Mouse (Mus musculus): Measurements from ENCODE around the gene Pde1b. TPM values are rescaled to one million over a fixed set of nuclear protein-coding genes. Genes with fewer than 3 reads are reported as not detected.
A peak's percentile ranks its signal among the peaks of the same experiment; 100 is the strongest.

The Pde1b gene
- polyA plus RNA-seq, 1 experiment from 2014 or later, result 70.8 TPM

DNA sequence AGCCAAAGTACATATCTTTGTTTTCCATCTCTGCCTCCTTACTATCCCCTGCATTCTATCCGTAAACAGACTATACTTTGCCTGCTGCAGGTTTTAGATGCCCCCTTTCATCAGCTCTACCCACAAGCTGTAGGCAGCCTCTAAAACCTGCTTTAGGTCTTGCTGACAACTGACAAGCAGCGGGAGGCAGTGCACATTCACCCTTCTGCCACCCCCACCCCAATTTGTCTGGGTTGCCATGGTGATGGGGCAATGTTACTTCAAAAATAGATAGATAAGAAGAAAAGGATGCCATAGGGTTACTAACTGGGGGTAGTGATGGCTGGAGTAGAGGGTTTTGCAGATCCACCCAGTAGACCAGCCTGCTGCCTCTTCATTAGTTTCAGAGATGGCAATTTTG lies 18.3 kb upstream of the Pde1b start:
- Histone ChIP-seq H3K27ac (peak overlapping the region; percentile 73), H3K4me1 (replicated peaks) (peaks cover 28% of the 10 kb centered on the region), H3K36me3 (no peaks in the 10 kb centered on the region), H3K9ac (replicated peaks) (no peak overlapping the region), H3K27me3 (no peaks in the 10 kb centered on the region; the same call in 1 of the 2 replicates), H3K4me2 (replicated peaks) (no peak overlapping the region), H3K9me3 (no peaks in the 10 kb centered on the region), H3K4me3 (replicated peaks) (no peak overlapping the region)
- peak; percentile 53; the same call in 1 of the 2 replicates for ATAC-seq
- WGBS, result 40% methylated on average over 2 of the region's 2 CpGs

GRCm38 (mm10) chr15:103485106-103485505 lies 17.7 kb upstream of the Pde1b start:
- Histone ChIP-seq H3K4me3 (replicated peaks) (no peak overlapping the region), H3K27me3 (no peaks in the 10 kb centered on the region; the same call in 1 of the 2 replicates), H3K27ac (peak overlapping the region; percentile 73), H3K9ac (replicated peaks) (no peak overlapping the region), H3K36me3 (no peaks in the 10 kb centered on the region), H3K4me2 (replicated peaks) (no peak overlapping the region), H3K9me3 (no peaks in the 10 kb centered on the region), H3K4me1 (replicated peaks) (peaks cover 28% of the 10 kb centered on the region)
- 0 out of 2 replicates have a peak, but pooled peaks have one; percentile 26 for ATAC-seq
- WGBS, result 55% methylated on average over 3 of the region's 3 CpGs

GRCm38 (mm10) chr15:103486658-103487057 lies 16.2 kb upstream of the Pde1b start:
- H3K9me3 ChIP-seq, result no peaks in the 10 kb centered on the region
- WGBS, result 75% methylated on average over 1 of the region's 1 CpGs
- H3K9ac ChIP-seq (replicated peaks), result no peak overlapping the region
- H3K27me3 ChIP-seq, result no peaks in the 10 kb centered on the region; the same call in 1 of the 2 replicates
- no peaks in the 10 kb centered on the region for H3K36me3 ChIP-seq
- H3K4me1 ChIP-seq (replicated peaks), result peaks cover 28% of the 10 kb centered on the region
- H3K27ac ChIP-seq, result no peak overlapping the region
- ATAC-seq, result no peak
- H3K4me2 ChIP-seq (replicated peaks), result no peak overlapping the region
- no peak overlapping the region for H3K4me3 ChIP-seq (replicated peaks)

DNA sequence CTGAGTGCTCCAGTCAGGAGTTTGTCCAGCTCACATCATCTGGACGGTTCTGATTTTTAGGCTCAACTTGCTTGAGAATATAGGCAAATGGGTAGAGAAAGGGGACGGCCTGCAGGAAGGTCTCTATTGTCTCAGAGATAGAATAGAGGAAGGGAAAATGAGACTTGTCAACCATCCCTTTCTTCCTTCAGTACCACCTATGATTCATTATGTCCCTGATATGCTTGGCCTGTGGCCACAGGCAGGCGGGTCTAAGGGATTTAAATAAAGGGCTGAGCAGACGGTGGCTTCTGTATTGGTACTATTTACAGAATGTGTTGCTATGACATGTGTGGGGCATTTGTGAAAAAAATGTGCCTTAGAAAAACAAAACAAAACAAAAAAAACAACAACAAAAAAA lies 14.5 kb upstream of the Pde1b start:
- H3K27ac ChIP-seq, result no peak overlapping the region
- no peaks in the 10 kb centered on the region; the same call in 1 of the 2 replicates for H3K27me3 ChIP-seq
- H3K36me3 ChIP-seq, result no peaks in the 10 kb centered on the region
- H3K4me3 ChIP-seq (replicated peaks), result no peak overlapping the region
- 61% methylated on average over 4 of the region's 4 CpGs for WGBS
- no peaks in the 10 kb centered on the region for H3K9me3 ChIP-seq
- H3K4me2 ChIP-seq (replicated peaks), result no peak overlapping the region
- H3K9ac ChIP-seq (replicated peaks), result no peak overlapping the region
- H3K4me1 ChIP-seq (replicated peaks), result peaks cover 29% of the 10 kb centered on the region
- no peak for ATAC-seq

GRCm38 (mm10) chr15:103496204-103497140 lies 6.4 kb upstream of the Pde1b start:
- no peak overlapping the region for H3K27ac ChIP-seq
- no peak overlapping the region for H3K4me3 ChIP-seq (replicated peaks)
- no peaks in the 10 kb centered on the region for H3K9me3 ChIP-seq
- H3K4me1 ChIP-seq (replicated peaks), result peaks cover 25% of the 10 kb centered on the region
- ATAC-seq, result peak; percentile 41; the same call in 1 of the 2 replicates
- no peak overlapping the region for H3K4me2 ChIP-seq (replicated peaks)
- peaks cover 8% of the 10 kb centered on the region; the same call in 1 of the 2 replicates for H3K27me3 ChIP-seq
- WGBS, result 73% methylated on average over 10 of the region's 10 CpGs
- H3K9ac ChIP-seq (replicated peaks), result no peak overlapping the region
- H3K36me3 ChIP-seq, result no peaks in the 10 kb centered on the region

DNA sequence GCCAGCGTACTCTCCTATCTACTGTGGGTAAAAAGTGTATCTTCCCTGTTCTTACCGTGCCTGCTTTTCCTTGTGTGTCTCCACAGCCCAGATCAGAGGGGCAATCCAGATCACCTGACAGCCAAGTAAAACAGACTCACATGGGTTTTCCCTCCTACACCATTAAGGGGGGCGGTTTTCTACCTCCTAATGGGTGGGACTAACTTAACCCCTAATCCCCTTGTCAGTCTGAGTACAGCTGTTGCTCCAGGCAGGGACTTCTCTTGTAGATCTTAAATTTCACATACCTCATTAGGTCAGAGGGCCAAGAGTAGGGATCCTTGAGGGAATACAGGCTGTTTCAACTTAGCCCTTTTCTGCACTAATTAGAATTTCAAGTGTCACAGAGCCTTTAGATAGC lies 4.7 kb upstream of the Pde1b start:
- H3K4me3 ChIP-seq (replicated peaks), result no peak overlapping the region
- WGBS, result 41% methylated on average over 3 of the region's 3 CpGs
- no peak for ATAC-seq
- H3K27me3 ChIP-seq, result peaks cover 8% of the 10 kb centered on the region; the same call in 1 of the 2 replicates
- no peak overlapping the region for H3K27ac ChIP-seq
- no peak overlapping the region for H3K4me2 ChIP-seq (replicated peaks)
- H3K36me3 ChIP-seq, result no peaks in the 10 kb centered on the region
- H3K4me1 ChIP-seq (replicated peaks), result peaks cover 23% of the 10 kb centered on the region
- no peaks in the 10 kb centered on the region for H3K9me3 ChIP-seq
- H3K9ac ChIP-seq (replicated peaks), result no peak overlapping the region

GRCm38 (mm10) chr15:103500723-103501122 lies 2.1 kb upstream of the Pde1b start:
- ATAC-seq, result no peak
- peaks cover 8% of the 10 kb centered on the region; the same call in 1 of the 2 replicates for H3K27me3 ChIP-seq
- no peak overlapping the region for H3K4me2 ChIP-seq (replicated peaks)
- peaks cover 46% of the 10 kb centered on the region for H3K4me1 ChIP-seq (replicated peaks)
- H3K27ac ChIP-seq, result no peak overlapping the region
- no peaks in the 10 kb centered on the region for H3K9me3 ChIP-seq
- no peaks in the 10 kb centered on the region for H3K36me3 ChIP-seq
- no peak overlapping the region for H3K4me3 ChIP-seq (replicated peaks)
- H3K9ac ChIP-seq (replicated peaks), result no peak overlapping the region
- WGBS, result 87% methylated on average over 1 of the region's 1 CpGs

GRCm38 (mm10) chr15:103501186-103501585 lies 1.6 kb upstream of the Pde1b start:
- Histone ChIP-seq H3K4me2 (replicated peaks) (no peak overlapping the region), H3K4me1 (replicated peaks) (peaks cover 49% of the 10 kb centered on the region), H3K27me3 (peaks cover 8% of the 10 kb centered on the region; the same call in 1 of the 2 replicates), H3K9ac (replicated peaks) (no peak overlapping the region), H3K36me3 (no peaks in the 10 kb centered on the region), H3K4me3 (replicated peaks) (no peak overlapping the region), H3K9me3 (no peaks in the 10 kb centered on the region), H3K27ac (no peak overlapping the region)
- no peak for ATAC-seq
- 81% methylated on average over 2 of the region's 2 CpGs for WGBS

DNA sequence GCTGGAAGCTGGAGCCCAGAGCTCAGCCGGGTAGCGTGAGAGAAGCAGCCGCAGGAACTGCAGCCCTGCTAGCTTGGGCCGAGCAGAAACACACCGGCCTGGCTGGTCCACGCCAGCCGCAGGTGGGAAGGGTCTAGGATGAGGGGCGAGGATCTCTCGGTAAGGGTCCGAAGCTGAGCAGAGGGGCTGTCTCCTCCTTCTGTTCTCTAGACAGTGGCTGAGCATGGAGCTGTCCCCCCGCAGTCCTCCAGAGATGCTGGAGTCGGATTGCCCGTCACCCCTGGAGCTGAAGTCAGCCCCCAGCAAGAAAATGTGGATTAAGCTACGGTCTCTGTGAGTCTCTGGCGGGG lies 392 bp downstream of the Pde1b start:
- H3K9me3 ChIP-seq, result no peaks in the 10 kb centered on the region
- H3K4me2 ChIP-seq (replicated peaks), result peak overlapping the region; percentile 93
- peaks cover 53% of the 10 kb centered on the region for H3K4me1 ChIP-seq (replicated peaks)
- H3K36me3 ChIP-seq, result no peaks in the 10 kb centered on the region
- H3K4me3 ChIP-seq (replicated peaks), result peak overlapping the region; percentile 64
- H3K9ac ChIP-seq (replicated peaks), result peak overlapping the region; percentile 87
- 0% methylated on average over 15 of the region's 15 CpGs for WGBS
- H3K27ac ChIP-seq, result peak overlapping the region; percentile 88
- ATAC-seq, result peak; percentile 88
- peaks cover 8% of the 10 kb centered on the region; the same call in 1 of the 2 replicates for H3K27me3 ChIP-seq

GRCm38 (mm10) chr15:103503660-103504059 lies 826 bp downstream of the Pde1b start:
- H3K27me3 ChIP-seq, result peaks cover 8% of the 10 kb centered on the region; the same call in 1 of the 2 replicates
- H3K9me3 ChIP-seq, result no peaks in the 10 kb centered on the region
- H3K4me2 ChIP-seq (replicated peaks), result peak overlapping the region; percentile 93
- peak overlapping the region; percentile 88 for H3K27ac ChIP-seq
- ATAC-seq, result peak; percentile 38
- H3K9ac ChIP-seq (replicated peaks), result peak overlapping the region; percentile 87
- 44% methylated on average over 12 of the region's 12 CpGs for WGBS
- peak overlapping the region; percentile 64 for H3K4me3 ChIP-seq (replicated peaks)
- no peaks in the 10 kb centered on the region for H3K36me3 ChIP-seq
- peaks cover 55% of the 10 kb centered on the region for H3K4me1 ChIP-seq (replicated peaks)

GRCm38 (mm10) chr15:103509317-103509716 lies 6.5 kb downstream of the Pde1b start:
- no peaks in the 10 kb centered on the region for H3K9me3 ChIP-seq
- no peaks in the 10 kb centered on the region; the same call in 1 of the 2 replicates for H3K36me3 ChIP-seq
- H3K27ac ChIP-seq, result no peak overlapping the region
- H3K9ac ChIP-seq (replicated peaks), result no peak overlapping the region
- no peak overlapping the region for H3K4me3 ChIP-seq (replicated peaks)
- H3K4me1 ChIP-seq (replicated peaks), result peaks cover 70% of the 10 kb centered on the region
- no peak for ATAC-seq
- H3K27me3 ChIP-seq, result no peaks in the 10 kb centered on the region
- H3K4me2 ChIP-seq (replicated peaks), result no peak overlapping the region
- 58% methylated on average over 3 of the region's 3 CpGs for WGBS

GRCm38 (mm10) chr15:103511652-103512051 lies 8.8 kb downstream of the Pde1b start:
- 79% methylated on average over 1 of the region's 1 CpGs for WGBS
- H3K4me1 ChIP-seq (replicated peaks), result peaks cover 70% of the 10 kb centered on the region
- H3K4me2 ChIP-seq (replicated peaks), result no peak overlapping the region
- H3K4me3 ChIP-seq (replicated peaks), result no peak overlapping the region
- H3K27me3 ChIP-seq, result no peaks in the 10 kb centered on the region
- H3K36me3 ChIP-seq, result no peaks in the 10 kb centered on the region; the same call in 1 of the 2 replicates
- H3K9me3 ChIP-seq, result no peaks in the 10 kb centered on the region
- H3K27ac ChIP-seq, result no peak overlapping the region
- ATAC-seq, result no peak
- H3K9ac ChIP-seq (replicated peaks), result no peak overlapping the region
